Mouse (Mus musculus) adrenal gland, postnatal 36 days (tissue): ENCODE data around the gene Hivep3. TPM values are rescaled to one million over a fixed set of nuclear protein-coding genes. Genes with fewer than 3 reads are reported as not detected.

Source experiments
- DNase-seq, 2 experiments: peaks; one replicate each; pipeline ENCODE4 v3.0.0; 2021; ENCODE audit warnings: mixed read lengths in 1 of 2
- total RNA-seq, 2 experiments: library from RNA; stranded (reverse); gene quantifications; 2 replicates each; pipeline ENCODE4 v1.2.3; 2021

The Hivep3 gene
- total RNA-seq, 2 experiments from 2014 or later = 7.8 to 10.1 TPM

DNA sequence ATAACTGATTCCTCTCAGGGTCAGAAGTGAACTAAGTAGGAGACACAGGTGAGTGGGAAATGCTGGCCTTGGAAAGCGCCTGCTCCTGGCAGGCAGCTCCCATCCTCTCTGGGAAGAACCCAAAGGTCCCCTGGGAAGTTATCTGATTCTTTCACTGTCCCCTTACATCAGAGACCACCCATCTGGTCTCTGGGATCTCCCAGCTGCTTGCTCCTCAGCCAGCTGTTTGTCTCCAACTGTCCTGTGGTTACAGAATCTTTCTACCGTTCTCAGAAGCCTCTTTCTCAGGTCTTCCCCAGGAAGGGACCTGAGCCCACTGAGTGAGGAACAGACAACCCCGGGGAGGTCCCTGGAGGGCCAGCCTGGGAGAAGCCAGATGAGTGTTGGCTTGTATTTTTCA, 288.8 kb downstream of the Hivep3 start:
- DNase-seq = no peak

DNA sequence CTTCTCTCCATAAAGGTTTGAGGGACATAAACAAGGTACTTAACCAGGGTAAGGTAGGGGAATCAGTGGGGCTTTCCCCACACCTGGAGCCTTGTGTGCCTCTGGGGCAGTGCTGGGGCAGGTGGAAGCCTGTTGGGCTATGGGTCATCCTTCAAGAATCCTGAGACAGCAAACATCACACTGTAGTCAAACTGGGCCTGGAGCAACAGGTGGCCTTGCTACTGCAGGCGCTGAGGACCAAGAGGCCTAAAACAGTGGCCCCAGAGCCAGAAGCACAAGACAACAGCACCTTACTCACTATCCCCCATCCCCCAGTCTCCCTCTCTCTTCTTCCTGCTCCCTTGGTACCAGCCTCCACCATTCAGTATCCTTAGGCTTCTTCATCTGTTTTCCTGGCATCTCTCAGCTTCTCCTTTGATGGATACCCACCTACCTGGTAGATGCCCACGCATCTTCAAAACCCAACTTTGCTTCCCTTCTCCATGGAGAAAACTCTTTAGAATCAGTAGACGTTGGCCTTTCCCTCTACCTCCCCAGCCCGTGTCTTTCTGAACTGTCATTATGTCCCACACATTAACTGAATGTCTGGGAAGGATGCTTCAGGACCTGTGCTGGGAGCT, 289.7 kb downstream of the Hivep3 start:
- DNase-seq = no peak

DNA sequence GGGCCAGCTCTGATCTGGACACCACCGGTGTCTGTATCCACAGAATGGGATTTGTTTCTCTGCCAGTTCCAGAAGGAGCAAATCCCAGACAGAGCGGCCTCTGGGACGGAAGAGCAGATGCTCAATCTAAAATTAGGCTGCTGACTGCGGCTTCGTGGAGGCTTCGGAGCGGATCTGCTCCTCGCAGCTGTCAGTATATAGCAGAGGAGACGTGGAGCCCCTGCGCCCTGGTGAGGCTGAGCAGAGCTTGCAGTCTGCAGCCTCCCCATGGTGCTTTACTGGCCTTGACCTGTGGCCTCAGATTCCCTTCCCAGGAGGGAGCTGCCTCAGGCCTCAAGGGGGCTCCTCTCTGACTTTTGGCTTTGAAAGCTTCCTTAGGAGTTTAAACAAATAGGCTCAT, 290.5 kb downstream of the Hivep3 start:
- peak in 1 of 2 experiments; percentile 28 for DNase-seq

DNA sequence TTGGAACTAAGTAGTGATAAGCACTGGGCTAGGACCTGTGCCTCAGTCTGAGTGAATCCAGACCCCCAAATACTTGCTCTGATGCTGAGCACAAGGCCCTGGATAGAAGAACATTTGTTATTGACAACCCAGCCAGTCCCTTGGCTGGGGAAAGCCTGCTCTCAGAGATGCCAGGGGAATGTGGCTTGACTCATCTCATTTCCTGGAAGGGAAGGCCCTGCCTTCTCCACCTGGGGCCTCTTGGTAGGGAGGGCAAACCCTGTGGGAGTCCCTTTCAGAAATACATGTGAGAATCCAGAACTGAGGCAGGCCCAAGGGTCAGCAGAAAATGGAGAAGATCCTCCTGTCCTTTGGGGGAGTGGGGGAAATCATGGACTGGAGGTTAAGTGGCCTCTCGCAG, 294.1 kb downstream of the Hivep3 start:
- no peak for DNase-seq

GRCm38 (mm10) chr4:120029937-120030336, 296.4 kb downstream of the Hivep3 start:
- no peak for DNase-seq

DNA sequence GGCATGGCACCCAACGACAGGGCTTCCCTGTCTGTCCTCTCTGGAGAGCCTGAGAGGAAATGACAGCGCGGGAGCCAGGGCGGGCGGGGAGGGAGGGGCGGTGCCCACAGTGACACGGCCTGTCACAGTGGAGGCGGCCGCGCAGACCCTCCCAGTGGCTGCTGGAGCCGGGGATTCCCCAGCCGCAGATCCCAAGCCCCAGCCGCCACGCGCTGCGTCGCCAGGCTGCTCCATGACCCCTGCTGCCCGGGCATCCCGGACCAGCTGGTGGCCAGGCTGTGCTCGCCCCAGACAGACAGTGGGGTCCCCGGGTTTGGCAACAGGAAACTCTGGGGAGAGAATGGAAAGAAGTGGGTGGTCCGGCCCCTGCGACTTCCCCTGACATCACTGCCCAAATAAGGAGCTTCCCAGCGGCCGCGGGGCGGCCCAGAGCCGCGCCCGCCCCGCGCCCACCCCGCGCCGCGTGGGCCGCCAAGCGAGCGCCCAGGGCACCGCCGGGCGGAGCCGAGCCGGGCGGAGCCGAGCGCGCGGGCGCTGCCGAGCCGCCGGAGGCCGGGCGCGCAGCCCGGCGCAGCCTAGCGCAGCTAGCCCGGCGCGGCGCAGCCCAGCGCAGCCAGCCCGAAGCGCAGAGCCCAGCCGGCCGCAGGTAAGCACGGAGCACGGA, 298.9 kb downstream of the Hivep3 start:
- DNase-seq = peak; percentile 55 to 74

- DNase-seq = no peak
Observed at GRCm38 (mm10) chr4:120032984-120033355, 299.4 kb downstream of the Hivep3 start.

DNA sequence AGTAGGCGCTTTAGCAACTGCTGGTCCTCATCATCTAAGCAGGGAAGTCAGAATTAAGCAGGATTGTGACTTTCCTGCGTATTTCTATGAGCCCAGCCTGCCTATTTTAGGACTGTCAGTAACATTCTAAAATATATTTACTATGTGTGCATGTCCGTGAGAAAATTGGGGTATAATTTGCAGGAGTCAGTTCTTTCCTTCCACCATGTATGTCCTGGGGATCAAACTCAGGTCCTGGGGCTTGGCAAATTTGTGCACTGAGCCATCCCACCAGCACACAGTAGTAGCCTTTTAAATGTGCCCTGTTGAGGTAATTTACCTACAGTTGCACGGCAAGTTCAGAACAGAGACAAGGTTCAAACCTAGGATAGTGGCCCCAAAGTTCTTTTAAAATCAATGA, 302.7 kb downstream of the Hivep3 start:
- DNase-seq = no peak

GRCm38 (mm10) chr4:120037007-120037406, 303.4 kb downstream of the Hivep3 start:
- no peak for DNase-seq

DNA sequence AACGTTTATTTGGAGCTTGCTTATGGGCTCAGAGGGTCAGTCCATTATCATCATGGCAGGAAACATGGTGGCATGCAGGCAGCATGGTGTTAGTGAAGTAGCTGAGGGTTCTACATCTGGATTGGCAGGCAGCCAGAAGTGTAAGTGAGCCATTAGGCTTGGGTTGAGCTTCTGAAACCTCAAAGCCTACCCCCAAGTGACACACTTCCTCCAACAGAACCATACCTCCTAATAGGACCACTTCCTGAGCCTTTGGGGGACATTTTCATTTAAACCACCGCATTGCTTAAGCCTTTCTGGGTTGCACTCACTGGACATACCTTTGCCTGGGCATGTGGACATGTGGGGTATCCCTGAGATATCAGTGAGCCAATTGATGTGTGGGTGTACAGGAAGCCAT, 307.9 kb downstream of the Hivep3 start:
- DNase-seq = no peak

GRCm38 (mm10) chr4:120042480-120042879, 308.9 kb downstream of the Hivep3 start:
- DNase-seq = no peak

DNA sequence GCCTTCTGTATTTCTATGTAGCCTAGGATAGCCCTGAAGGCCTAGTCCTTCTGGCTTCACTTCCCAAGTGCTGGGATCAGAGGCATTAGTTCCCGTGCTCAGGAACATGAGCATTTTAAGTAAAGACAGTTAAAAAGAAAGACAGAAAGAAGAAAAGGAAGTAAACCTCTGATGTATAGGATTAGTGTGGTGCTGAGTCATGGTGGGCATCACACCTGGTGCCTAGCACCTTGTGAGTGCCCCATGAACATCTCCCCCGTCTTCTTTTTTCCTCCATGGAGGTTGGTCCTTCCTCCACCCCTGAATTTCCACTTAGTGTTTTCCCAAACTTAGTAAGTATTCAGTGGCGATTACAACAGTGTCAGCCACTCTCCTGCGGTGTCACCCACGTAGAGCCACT, 311.0 kb downstream of the Hivep3 start:
- DNase-seq = no peak

- DNase-seq = no peak
Observed at GRCm38 (mm10) chr4:120045131-120045537, 311.6 kb downstream of the Hivep3 start.

GRCm38 (mm10) chr4:120045871-120046270, 312.3 kb downstream of the Hivep3 start:
- no peak for DNase-seq

DNA sequence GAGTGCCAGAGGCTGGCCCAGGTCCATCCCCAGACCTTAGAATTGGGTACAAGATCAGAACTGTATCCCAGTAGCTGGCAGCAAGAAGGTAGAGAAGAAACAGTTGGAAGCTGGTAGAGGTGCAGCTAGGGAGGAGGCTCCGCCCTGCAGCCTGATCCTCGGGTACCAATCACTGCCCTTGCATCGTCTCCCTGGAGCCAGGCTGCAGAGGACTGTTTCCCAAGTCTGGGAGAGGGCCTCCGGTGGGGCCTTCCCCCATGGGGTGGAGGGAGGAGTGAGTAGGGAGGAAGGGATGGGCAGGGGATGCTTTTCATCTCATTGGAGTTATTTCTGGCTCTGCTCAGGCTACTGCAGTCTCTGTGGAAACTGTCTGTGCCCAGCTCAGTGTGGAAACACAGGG, 313.5 kb downstream of the Hivep3 start:
- no peak for DNase-seq

DNA sequence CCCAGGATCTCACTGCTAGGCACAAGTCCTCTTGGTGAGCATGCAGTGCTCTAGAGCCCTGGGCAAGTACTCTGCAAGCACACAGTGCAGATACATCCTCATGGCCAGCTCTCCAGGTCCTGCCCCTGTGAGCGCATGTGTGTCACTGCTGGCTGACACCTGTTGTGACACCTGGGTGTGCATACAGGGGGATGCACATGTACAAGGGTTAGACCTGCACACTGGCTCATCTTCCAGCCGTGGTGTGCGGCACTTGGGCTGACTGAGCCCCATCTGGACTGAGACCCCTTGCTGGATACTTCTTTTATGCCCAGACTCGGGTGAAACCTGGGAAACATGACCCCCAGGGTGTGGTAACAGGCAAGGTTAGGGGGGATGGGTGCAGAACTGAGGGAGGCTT, 314.7 kb downstream of the Hivep3 start:
- no peak for DNase-seq

DNA sequence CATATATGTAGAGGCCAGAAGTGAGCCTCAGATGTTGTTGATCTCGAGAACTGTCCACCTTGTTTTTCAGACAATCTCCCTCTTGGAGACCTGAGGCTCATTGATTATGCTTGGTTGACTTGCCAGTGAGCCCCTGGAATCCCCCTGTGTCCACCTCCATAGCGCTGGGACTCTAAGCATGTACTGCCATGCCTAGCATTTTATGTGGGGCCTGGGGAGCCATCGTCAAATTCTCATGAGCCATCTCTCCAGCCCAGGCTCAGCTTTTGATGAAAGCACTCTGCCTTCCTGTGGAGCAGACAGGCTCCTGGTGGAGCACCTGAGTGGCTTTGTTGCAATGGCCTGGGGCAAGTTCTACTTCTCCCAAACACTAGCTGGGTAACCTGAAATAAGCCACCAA, 316.3 kb downstream of the Hivep3 start:
- no peak for DNase-seq

- no peak for DNase-seq
Observed at GRCm38 (mm10) chr4:120052481-120052880, 318.9 kb downstream of the Hivep3 start.

DNA sequence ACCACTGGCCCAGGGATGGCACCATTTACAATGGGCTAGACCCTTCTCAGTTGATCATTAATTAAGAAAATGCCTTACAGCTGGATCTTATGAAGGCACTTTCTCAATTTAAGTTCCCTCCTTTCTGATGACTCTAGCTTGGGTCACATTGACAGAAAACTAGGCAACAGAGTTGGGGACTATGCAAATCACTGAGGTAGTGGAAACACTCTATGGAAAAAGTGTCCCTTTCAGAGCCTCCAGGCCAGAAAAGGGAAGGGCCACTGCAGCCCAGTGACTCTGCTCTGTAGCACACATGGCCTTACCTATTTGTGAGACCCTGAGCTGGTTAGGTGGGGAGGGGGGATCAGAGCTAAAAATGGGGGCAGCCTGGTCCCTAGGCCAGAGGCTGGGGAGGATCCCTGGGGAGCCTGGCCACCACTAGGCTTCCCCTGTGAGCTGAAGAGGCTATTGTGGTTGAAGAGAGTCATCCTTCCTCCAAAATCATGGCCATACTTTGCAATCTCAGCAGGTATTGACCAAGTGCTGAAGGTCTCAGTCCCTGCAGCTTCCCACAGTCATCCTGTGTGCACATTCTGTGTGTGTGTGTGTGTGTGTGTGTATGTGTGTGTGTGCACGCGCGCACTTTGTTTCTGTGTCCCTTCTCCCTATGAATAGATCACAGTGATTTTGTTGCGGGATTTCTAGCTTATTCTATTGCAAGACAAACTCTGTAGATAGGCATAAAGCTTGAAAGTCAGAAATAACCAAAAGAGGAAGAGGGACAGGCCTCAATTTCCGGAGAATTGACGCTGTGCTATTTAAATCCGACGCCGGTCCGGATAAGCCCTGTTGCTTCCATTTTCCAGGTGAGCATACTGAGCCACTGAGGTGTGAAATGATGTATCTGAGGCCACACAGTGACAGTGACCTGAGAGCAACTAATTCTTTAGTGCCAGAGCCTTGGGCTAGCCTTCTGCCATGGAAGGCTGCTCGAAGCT, 319.7 kb downstream of the Hivep3 start:
- DNase-seq = no peak

GRCm38 (mm10) chr4:120054145-120054544, 320.6 kb downstream of the Hivep3 start:
- no peak for DNase-seq

- no peak for DNase-seq
Observed at GRCm38 (mm10) chr4:120056451-120056850, 322.9 kb downstream of the Hivep3 start.

DNA sequence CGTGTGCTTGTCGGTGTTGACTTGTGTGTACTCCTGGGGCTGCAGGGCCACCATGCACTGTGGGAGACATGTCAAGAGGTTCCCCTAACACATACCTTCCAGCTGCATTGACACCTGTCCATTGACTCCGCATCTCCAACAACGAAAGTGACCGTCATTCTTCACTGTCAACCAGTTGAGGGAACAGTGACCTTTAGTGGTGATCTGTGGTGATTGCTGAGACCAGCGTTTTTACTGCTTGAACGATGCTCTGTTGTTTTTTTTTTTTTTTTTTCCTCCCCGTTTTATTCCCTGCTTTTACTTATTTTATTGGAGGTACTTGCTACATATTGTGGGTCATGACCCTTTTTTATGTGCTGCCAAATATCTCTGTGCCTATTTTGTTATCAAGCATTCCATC, 323.9 kb downstream of the Hivep3 start:
- no peak for DNase-seq

DNA sequence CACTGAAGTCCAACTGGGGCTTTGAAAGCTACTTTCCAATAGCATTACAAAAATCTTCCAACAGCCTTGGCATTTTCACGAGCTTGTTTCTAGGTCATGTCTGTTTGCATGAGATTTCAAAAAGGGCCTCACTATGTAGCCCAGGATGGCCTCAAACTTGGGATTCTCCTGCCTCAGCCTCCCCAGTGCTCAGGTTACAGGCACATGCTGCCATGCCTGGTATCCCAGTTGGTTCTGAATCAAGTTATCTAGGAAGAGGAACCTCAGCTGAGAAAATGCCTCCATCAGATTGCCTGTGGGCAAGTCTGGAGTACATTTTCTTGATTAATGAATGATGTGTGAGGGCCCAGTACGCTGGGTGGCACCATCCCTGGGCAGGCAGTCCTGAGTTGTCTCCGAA, 324.6 kb downstream of the Hivep3 start:
- DNase-seq = no peak
